10 mouse cellular contexts compared by ENCODE assay signal in the genomic region with DNA sequence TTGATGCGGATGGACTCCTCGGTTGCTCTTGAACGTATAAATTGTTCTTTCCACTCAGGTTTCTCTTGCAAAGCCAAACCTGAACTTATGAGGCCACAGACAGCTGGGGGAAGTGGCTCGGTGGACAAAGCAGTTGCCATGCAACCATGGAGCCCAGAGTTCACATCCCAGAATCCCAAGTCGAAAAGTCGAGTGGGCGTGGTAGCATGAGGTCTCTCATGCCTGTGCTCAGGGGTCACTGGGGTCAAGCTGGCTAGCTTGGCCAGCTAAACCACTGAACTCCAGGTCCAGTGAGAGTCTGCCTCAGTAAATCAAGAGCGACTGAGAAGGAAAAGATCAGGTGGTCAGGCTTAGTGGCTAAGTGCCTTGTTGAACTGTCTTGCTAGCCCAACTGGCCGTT. TPM values are rescaled to one million over a fixed set of nuclear protein-coding genes. Genes with fewer than 3 reads are reported as not detected.
A peak's percentile ranks its signal among the peaks of the same experiment; 100 is the strongest.
DNase-seq lines count a peak whose midpoint lies in the region; ATAC-seq and TF ChIP-seq lines count a peak whose summit lies in the region.
"Had no signal": no experiment of that assay in that cellular context is flagged by ENCODE, and none has a peak within 500 bp of the region (broad histone marks: within the 10 kb centered on the region; RNA-seq: fewer than 3 reads in every experiment).

No protein-coding gene starts in this region.

- no peak for DNase-seq in forebrain, embryonic 11.5 days (ENCODE audit: low spot score)
- peak; percentile 63 to 67 for DNase-seq in kidney, adult 8-10 months
- DNase-seq in liver, postnatal 0 days, result no peak
- DNase-seq in cerebellum, adult 11-12 months, result no peak
- DNase-seq in urinary bladder, adult 18-20 months (ENCODE audit: low spot score in 2 of 2), result no peak

- peak overlapping the region; percentile 19; the same call in 1 of the 2 replicates for H3K27ac ChIP-seq in forebrain, embryonic 12.5 days
- no peak overlapping the region for H3K27ac ChIP-seq in forebrain, embryonic 11.5 days (ENCODE audit: low read depth, low read length)
- no peak overlapping the region for H3K27ac ChIP-seq in kidney, embryonic 16.5 days (ENCODE audit: low read length)
- H3K27ac ChIP-seq in cortical plate, adult 2 months (ENCODE audit: insufficient read depth, low read length), result no peak overlapping the region
- peak overlapping the region; percentile 67; the same call in 1 of the 2 replicates for H3K27ac ChIP-seq in liver, postnatal 0 days (ENCODE audit: low read depth)
- H3K27ac ChIP-seq: embryonic facial prominence, embryonic 15.5 days had no signal

- H3K4me1 ChIP-seq in forebrain, embryonic 12.5 days, result peaks cover 10% of the 10 kb centered on the region; the same call in 1 of the 2 replicates
- H3K4me1 ChIP-seq in forebrain, embryonic 11.5 days (replicated peaks; ENCODE audit: control insufficient read depth, insufficient read depth, low read length), result 0 out of 2 replicates have a peak, but pooled peaks cover 2% of the 10 kb centered on the region
- peaks cover 19% of the 10 kb centered on the region; the same call in 1 of the 2 replicates for H3K4me1 ChIP-seq in kidney, embryonic 16.5 days (ENCODE audit: insufficient read depth, low read length)
- H3K4me1 ChIP-seq in cortical plate, adult 2 months (ENCODE audit: control insufficient read depth, insufficient read depth, low read length), result peaks cover 7% of the 10 kb centered on the region
- peaks cover 8% of the 10 kb centered on the region for H3K4me1 ChIP-seq in liver, postnatal 0 days (ENCODE audit: insufficient read depth)

- no peaks in the 10 kb centered on the region for H3K27me3 ChIP-seq in forebrain, embryonic 12.5 days
- no peaks in the 10 kb centered on the region for H3K27me3 ChIP-seq in forebrain, embryonic 11.5 days (ENCODE audit: control insufficient read depth, insufficient read depth, low read length)
- no peaks in the 10 kb centered on the region for H3K27me3 ChIP-seq in kidney, embryonic 16.5 days (ENCODE audit: insufficient read depth, low read length)
- no peaks in the 10 kb centered on the region for H3K27me3 ChIP-seq in liver, postnatal 0 days (ENCODE audit: insufficient read depth, low read length)
- H3K27me3 ChIP-seq: embryonic facial prominence, embryonic 15.5 days had no signal

- TF ChIP-seq CTCF in cortical plate, adult 2 months (IDR thresholded peaks at IDR 0.05; ENCODE audit: extremely low read depth, insufficient read depth, low read length), result no peak
- no peak for TF ChIP-seq CTCF in liver, postnatal 0 days (IDR thresholded peaks at IDR 0.05; ENCODE audit: low read depth)

- ATAC-seq in forebrain, embryonic 12.5 days (ENCODE audit: low FRiP score), result no peak
- no peak for ATAC-seq in forebrain, embryonic 11.5 days (replicated peaks; ENCODE audit: low FRiP score)
- no peak for ATAC-seq in kidney, embryonic 16.5 days (ENCODE audit: low FRiP score, low TSS enrichment)
- ATAC-seq in liver, postnatal 0 days, result peak; percentile 47; the same call in 1 of the 2 replicates

- no peak for TF ChIP-seq POLR2A in cortical plate, adult 2 months (IDR thresholded peaks at IDR 0.05; ENCODE audit: extremely low read depth, insufficient read depth, low read length)

- H3K4me2 ChIP-seq in forebrain, embryonic 12.5 days, result no peak overlapping the region
- no peak overlapping the region for H3K4me2 ChIP-seq in forebrain, embryonic 11.5 days (ENCODE audit: low read depth, low read length, severe bottlenecking)
- H3K4me2 ChIP-seq in kidney, embryonic 16.5 days (replicated peaks; ENCODE audit: low read depth, low read length), result no peak overlapping the region
- no peak overlapping the region for H3K4me2 ChIP-seq in liver, postnatal 0 days (ENCODE audit: low read depth, low read length)
- H3K4me2 ChIP-seq: embryonic facial prominence, embryonic 15.5 days had no signal

- WGBS in forebrain, embryonic 12.5 days, result 80% methylated on average over 9 of the region's 9 CpGs
- WGBS in forebrain, embryonic 11.5 days, result 89% methylated on average over 9 of the region's 9 CpGs
- 61% methylated on average over 9 of the region's 9 CpGs for WGBS in kidney, embryonic 16.5 days
- WGBS in liver, postnatal 0 days (ENCODE audit: insufficient replicate concordance), result 74% methylated on average over 9 of the region's 9 CpGs

- H3K9ac ChIP-seq in forebrain, embryonic 12.5 days, result no peak overlapping the region
- no peak overlapping the region for H3K9ac ChIP-seq in forebrain, embryonic 11.5 days (ENCODE audit: low read length)
- H3K9ac ChIP-seq in kidney, embryonic 16.5 days (replicated peaks; ENCODE audit: low read length), result no peak overlapping the region
- H3K9ac ChIP-seq in liver, postnatal 0 days (replicated peaks), result no peak overlapping the region
- H3K9ac ChIP-seq: embryonic facial prominence, embryonic 15.5 days; lung, embryonic 14.5 days had no signal

- no peak overlapping the region for H3K4me3 ChIP-seq in forebrain, embryonic 12.5 days (replicated peaks)
- no peak overlapping the region for H3K4me3 ChIP-seq in forebrain, embryonic 11.5 days (ENCODE audit: low read depth, low read length)
- H3K4me3 ChIP-seq in kidney, embryonic 16.5 days (ENCODE audit: low read length), result no peak overlapping the region
- H3K4me3 ChIP-seq in cortical plate, adult 2 months (ENCODE audit: insufficient read depth, low read length), result peak overlapping the region; percentile 32; the same call in 1 of the 2 replicates
- no peak overlapping the region for H3K4me3 ChIP-seq in liver, postnatal 0 days (ENCODE audit: low read depth, low read length)
- H3K4me3 ChIP-seq: embryonic facial prominence, embryonic 15.5 days had no signal

- TF ChIP-seq EP300 in liver, postnatal 0 days (IDR thresholded peaks at IDR 0.05; ENCODE audit: low read depth), result no peak

- H3K36me3 ChIP-seq in forebrain, embryonic 12.5 days (replicated peaks), result no peaks in the 10 kb centered on the region; the same call in 1 of the 2 replicates
- H3K36me3 ChIP-seq in forebrain, embryonic 11.5 days (ENCODE audit: control insufficient read depth, insufficient read depth, low read length), result no peaks in the 10 kb centered on the region; the same call in 1 of the 2 replicates
- H3K36me3 ChIP-seq in kidney, embryonic 16.5 days (ENCODE audit: insufficient read depth, low read length), result 0 out of 2 replicates have a peak, but pooled peaks cover 6% of the 10 kb centered on the region
- peaks cover 4% of the 10 kb centered on the region; the same call in 1 of the 2 replicates for H3K36me3 ChIP-seq in liver, postnatal 0 days (replicated peaks; ENCODE audit: insufficient read depth, low read length)

- no peaks in the 10 kb centered on the region for H3K9me3 ChIP-seq in forebrain, embryonic 12.5 days
- H3K9me3 ChIP-seq in forebrain, embryonic 11.5 days (ENCODE audit: control insufficient read depth, low read length), result no peaks in the 10 kb centered on the region
- H3K9me3 ChIP-seq in kidney, embryonic 16.5 days (ENCODE audit: low read length), result no peaks in the 10 kb centered on the region
- no peaks in the 10 kb centered on the region for H3K9me3 ChIP-seq in liver, postnatal 0 days (ENCODE audit: low read length)
- H3K9me3 ChIP-seq: embryonic facial prominence, embryonic 15.5 days had no signal

RNA-seq across cellular contexts. Expression of a gene that starts 59.1 kb away (rescaled TPM):
- 34.6 and 37.4 TPM in 2 replicates for polyA plus RNA-seq in forebrain, embryonic 12.5 days (2016; fragmentation: Nextera tagmentation; extraction: Ambion mirVana)
- polyA plus RNA-seq in forebrain, embryonic 11.5 days (2014; fragmentation: Nextera tagmentation; extraction: Ambion mirVana), result 39.9 and 43.6 TPM in 2 replicates
- 40.5 and 54.9 TPM in 2 replicates for polyA plus RNA-seq in kidney, embryonic 16.5 days (2015; fragmentation: Nextera tagmentation; extraction: Ambion mirVana)
- 26.2 and 27.1 TPM in 2 replicates for polyA plus RNA-seq in cortical plate, adult 2 months (2012; rRNA removed)
- 6.6 and 8.0 TPM in 2 replicates for polyA plus RNA-seq in liver, postnatal 0 days (2015; fragmentation: Nextera tagmentation; extraction: Ambion mirVana)

Comparison
In these comparisons a context has a peak if more than half of its experiments do, and no peak if none do; other contexts are left out.
1. H3K27ac ChIP-seq: peak in forebrain, embryonic 12.5 days (single experiment) and liver, postnatal 0 days (single experiment); none in forebrain, embryonic 11.5 days (single experiment), kidney, embryonic 16.5 days (single experiment) and cortical plate, adult 2 months (single experiment).
2. DNase-seq: peak in kidney, adult 8-10 months (2 of 2); none in forebrain, embryonic 11.5 days (single experiment), liver, postnatal 0 days (single experiment), cerebellum, adult 11-12 months (single experiment) and urinary bladder, adult 18-20 months (0 of 2).